Mouse (Mus musculus) left cerebral cortex, postnatal 14 days (tissue): ENCODE measurements at regions not wholly inside any gene's neighbourhood (a gene's known extent, or its start where the extent isn't known, plus 50 kb on each side); places are given as distances from the start of the nearest gene placed in this dataset.

Source experiments
- microRNA-seq, 2 experiments: library from miRNA; unstranded; fragments of <30 nt; microRNA quantifications; one replicate each; pipeline ENCODE4 v1.2.0; 2022

Small RNAs in the stretch of these regions (microRNA-seq; reads per million reads assigned to microRNA genes)
- 0 reads per million in 2 experiments for gene Gm25025
